Mouse (Mus musculus) megakaryocyte, embryonic 14.5 days (primary cell): ENCODE results near the gene Adgrl2. TPM values are rescaled to one million over a fixed set of nuclear protein-coding genes. Genes with fewer than 3 reads are reported as not detected.

Source experiments
- H3K27me3 ChIP-seq: replicated peaks from 2 replicates; pipeline ENCODE3; 2012; ENCODE audit warnings: inconsistent platforms
- H3K36me3 ChIP-seq: replicated peaks from 2 replicates; pipeline ENCODE3; 2012; ENCODE audit warnings: low read length, inconsistent platforms, mixed read lengths
- H3K4me1 ChIP-seq: 2 replicates; pipeline ENCODE4 v1.6.1; 2012; ENCODE audit warnings: inconsistent platforms
- H3K4me3 ChIP-seq: replicated peaks from 2 replicates; pipeline ENCODE3; 2012; ENCODE audit warnings: moderate library complexity, mild to moderate bottlenecking, inconsistent platforms
- H3K9me3 ChIP-seq: 2 replicates; pipeline ENCODE4 v1.6.1; 2012; ENCODE audit warnings: inconsistent platforms
- FLI1 ChIP-seq: IDR thresholded peaks from 2 replicates; pipeline ENCODE4 v1.6.1; 2012; ENCODE audit warnings: low read length, inconsistent platforms, mixed read lengths
- GATA1 ChIP-seq: IDR thresholded peaks from 3 replicates; pipeline ENCODE4 v1.6.1; 2012; ENCODE audit warnings: mixed read lengths, low read length, inconsistent platforms, borderline replicate concordance
- polyA plus RNA-seq: library from polyadenylated mRNA; stranded (reverse); fragments of >175 nt; gene quantifications from 2 replicates; pipeline ENCODE4 v1.2.3, GENCODE M21; 2012; ENCODE audit warnings: low replicate concordance; ENCODE audit not compliant: insufficient read depth

Gene Adgrl2
- polyA plus RNA-seq, 1 experiment, result 5.4 TPM

DNA sequence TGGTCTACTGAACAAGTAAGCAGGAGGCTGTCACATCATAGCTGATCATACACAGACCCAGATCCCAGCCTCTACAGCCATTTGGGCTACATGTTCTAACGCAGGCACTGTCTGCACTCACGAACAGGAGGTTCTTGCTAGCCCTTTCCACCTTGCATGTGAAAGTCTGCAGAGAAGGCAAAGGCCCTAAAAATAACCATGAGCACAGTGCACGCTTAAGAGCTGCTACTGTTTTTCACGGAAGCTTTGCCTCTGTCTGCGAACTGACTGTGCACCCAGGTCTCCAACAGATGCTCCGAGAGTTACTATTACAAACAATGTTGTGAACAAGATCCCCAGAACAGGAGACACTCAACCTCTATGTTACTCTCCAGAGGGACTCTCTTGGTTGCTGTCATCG, 124.3 kb downstream of the Adgrl2 start:
- TF ChIP-seq FLI1 (no peak), GATA1 (no peak)
- H3K36me3 ChIP-seq, result peaks cover 3% of the 10 kb centered on the region

DNA sequence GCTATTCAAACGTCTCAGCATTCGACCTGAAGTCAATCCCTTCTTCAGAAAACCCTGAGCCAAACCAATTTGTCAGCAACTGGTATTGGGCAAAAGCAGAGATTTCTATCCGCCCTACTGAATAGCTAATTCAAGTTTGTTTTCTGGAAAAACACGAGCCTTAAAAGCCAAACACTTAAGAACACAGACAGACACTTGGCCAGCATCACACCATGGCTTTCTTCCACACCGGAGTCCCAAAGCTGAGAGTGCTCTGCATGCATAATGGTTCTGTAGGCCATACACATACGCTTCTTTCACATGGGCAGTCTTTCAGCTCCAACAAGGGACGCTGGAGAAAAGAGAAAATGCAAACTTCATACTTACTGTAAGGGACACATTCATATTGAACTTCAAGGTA, 125.1 kb downstream of the Adgrl2 start:
- TF ChIP-seq GATA1 (no peak), FLI1 (no peak)
- H3K4me3 ChIP-seq, result no peak overlapping the region

More for the DNA sequence above, 124.3 kb downstream of the Adgrl2 start:
- Histone ChIP-seq H3K9me3 (no peaks in the 10 kb centered on the region), H3K27me3 (no peaks in the 10 kb centered on the region), H3K4me1 (peaks cover 48% of the 10 kb centered on the region), H3K4me3 (no peak overlapping the region)

DNA sequence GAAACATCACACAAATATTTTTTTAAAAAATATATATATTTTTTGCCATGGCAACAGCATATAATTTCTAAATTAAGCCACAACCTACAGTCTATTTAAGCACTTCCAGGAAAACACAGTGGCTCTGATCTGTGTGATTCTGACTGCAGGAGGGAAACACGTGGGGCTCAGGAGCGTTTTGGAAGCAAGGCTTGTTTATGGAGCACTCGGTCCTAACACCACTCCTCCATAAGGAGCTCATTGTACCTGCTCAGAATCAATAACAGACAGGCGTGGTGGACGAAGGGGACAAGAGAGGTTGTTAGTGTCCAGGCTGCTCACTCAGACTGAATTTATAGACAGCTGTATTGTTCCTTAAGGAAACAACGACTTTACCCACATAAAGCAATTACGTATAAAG, 128.5 kb downstream of the Adgrl2 start:
- no peak overlapping the region for H3K4me3 ChIP-seq
- no peaks in the 10 kb centered on the region for H3K9me3 ChIP-seq
- TF ChIP-seq FLI1 (no peak), GATA1 (no peak)
- peaks cover 15% of the 10 kb centered on the region for H3K36me3 ChIP-seq
- peaks cover 34% of the 10 kb centered on the region for H3K4me1 ChIP-seq
- H3K27me3 ChIP-seq, result no peaks in the 10 kb centered on the region

More for the DNA sequence above, 125.1 kb downstream of the Adgrl2 start:
- Histone ChIP-seq H3K36me3 (peaks cover 3% of the 10 kb centered on the region), H3K27me3 (no peaks in the 10 kb centered on the region), H3K9me3 (no peaks in the 10 kb centered on the region), H3K4me1 (peaks cover 48% of the 10 kb centered on the region)

DNA sequence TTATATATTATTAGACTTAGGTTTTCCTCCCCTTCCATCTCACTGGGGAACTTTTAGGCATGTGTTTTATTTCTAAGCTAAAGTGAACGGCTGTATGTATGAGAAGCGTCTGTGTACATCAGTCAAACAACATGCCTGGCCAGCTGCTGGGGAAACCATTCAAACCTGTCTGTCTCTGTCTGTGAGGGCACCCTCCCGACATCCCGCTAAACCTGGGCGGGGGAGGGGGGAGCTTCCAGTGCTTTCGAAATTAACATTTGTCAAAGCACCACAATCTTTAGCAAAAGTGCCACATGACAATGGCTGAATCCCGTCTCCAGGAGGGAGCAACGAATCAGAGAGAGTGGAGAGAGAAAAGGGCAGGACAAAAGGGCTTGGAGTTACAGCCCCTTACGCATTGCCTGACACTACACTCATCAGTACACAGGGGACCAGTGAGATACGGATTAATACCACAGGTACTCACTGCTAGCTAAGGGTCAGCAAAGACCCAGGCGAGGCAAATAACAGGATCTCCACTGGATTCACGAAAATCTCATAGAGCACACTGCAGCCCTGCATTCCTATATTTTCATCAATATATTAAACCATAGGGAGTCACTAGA, 135.9 kb downstream of the Adgrl2 start:
- Histone ChIP-seq H3K27me3 (no peaks in the 10 kb centered on the region), H3K36me3 (peaks cover 21% of the 10 kb centered on the region), H3K4me1 (peaks cover 37% of the 10 kb centered on the region), H3K9me3 (no peaks in the 10 kb centered on the region), H3K4me3 (no peak overlapping the region)
- TF ChIP-seq GATA1 (no peak), FLI1 (no peak)

DNA sequence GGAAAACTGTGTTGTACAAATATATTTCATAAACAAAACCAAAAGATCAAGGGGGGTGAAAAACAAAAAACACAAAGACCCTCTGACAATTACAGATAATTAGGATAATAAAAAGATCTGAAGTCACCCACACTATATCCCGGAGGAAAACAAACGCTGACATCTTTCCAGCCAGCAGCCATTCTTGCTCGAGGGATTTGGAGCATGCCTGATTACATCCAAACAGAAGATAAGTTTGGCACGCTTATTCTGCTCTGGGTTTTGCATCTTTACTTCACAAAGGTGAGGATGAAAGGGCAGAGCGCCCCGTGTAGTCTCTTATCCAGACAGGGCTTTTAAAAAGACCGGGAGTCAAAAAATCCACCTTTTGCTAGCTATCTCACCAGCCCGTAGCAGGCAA, 137.0 kb downstream of the Adgrl2 start:
- Histone ChIP-seq H3K36me3 (peaks cover 14% of the 10 kb centered on the region), H3K27me3 (no peaks in the 10 kb centered on the region), H3K9me3 (no peaks in the 10 kb centered on the region), H3K4me1 (peaks cover 46% of the 10 kb centered on the region), H3K4me3 (no peak overlapping the region)
- no peak for TF ChIP-seq GATA1
- no peak for TF ChIP-seq FLI1

DNA sequence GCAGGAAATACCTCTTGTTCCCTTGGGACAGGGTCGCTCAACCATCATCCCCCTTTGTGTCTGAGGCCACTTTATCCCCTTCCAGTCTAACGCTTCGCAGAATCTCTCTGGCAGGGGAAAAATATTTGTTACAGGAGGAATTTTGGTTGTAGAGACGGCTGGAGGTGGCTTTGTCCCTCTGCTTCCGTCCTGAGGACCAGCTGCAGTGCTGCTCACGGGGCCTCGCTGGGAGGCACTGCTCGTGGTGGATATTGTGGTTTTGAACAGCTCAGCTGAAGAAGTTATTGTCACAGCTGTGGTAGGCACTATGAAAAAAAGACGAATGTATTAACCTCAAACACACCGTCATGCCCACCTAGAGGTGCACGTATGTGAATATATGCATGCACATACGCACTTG, 137.8 kb downstream of the Adgrl2 start:
- Histone ChIP-seq H3K4me1 (peaks cover 53% of the 10 kb centered on the region), H3K9me3 (no peaks in the 10 kb centered on the region), H3K36me3 (peaks cover 9% of the 10 kb centered on the region), H3K27me3 (no peaks in the 10 kb centered on the region), H3K4me3 (peak overlapping the region; percentile 81)
- TF ChIP-seq GATA1, result no peak
- no peak for TF ChIP-seq FLI1

DNA sequence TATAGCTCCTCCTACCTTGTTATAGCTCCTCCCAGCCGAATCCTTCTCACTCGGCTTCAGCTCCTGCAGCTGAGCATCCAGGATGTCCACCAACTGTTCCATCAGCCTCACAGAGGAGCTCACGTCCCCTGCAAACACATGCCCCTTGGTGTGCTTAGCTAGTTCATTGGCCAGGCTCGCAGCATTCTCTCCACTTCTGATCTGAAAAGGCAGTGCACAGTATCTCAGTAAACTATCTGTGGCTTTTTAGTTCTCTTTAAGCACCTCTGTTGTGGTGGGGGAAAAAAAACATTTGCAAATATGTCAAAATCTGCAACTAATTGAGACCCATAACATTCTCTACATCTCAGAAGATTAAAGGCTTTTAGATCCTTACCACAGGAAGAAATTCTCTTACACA, 139.5 kb downstream of the Adgrl2 start:
- peaks cover 53% of the 10 kb centered on the region for H3K4me1 ChIP-seq
- peaks cover 18% of the 10 kb centered on the region for H3K36me3 ChIP-seq
- no peaks in the 10 kb centered on the region for H3K27me3 ChIP-seq
- H3K9me3 ChIP-seq, result no peaks in the 10 kb centered on the region
- TF ChIP-seq GATA1, result no peak
- TF ChIP-seq FLI1, result no peak
- H3K4me3 ChIP-seq, result no peak overlapping the region

DNA sequence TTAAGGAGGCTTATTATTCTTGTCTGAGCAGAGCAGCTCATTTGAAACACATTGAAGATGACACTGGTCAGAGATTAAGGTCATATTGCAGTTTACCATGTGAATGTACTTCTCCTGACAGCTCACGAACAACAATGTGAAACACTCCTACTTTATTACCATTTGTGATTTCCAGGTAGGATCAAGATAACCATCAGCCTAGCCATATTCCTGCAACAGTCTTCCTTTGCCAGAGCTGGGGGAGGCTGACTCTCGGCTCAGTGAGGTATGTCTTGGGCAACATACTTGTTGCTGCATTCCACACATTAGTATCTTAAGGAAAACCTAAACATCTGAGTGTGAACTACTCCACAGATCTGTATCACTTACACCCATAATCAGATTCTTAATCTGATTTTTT, 142.0 kb downstream of the Adgrl2 start:
- Histone ChIP-seq H3K27me3 (no peaks in the 10 kb centered on the region), H3K4me1 (peaks cover 65% of the 10 kb centered on the region), H3K36me3 (peaks cover 18% of the 10 kb centered on the region), H3K4me3 (no peak overlapping the region), H3K9me3 (no peaks in the 10 kb centered on the region)
- no peak for TF ChIP-seq FLI1
- TF ChIP-seq GATA1, result no peak

DNA sequence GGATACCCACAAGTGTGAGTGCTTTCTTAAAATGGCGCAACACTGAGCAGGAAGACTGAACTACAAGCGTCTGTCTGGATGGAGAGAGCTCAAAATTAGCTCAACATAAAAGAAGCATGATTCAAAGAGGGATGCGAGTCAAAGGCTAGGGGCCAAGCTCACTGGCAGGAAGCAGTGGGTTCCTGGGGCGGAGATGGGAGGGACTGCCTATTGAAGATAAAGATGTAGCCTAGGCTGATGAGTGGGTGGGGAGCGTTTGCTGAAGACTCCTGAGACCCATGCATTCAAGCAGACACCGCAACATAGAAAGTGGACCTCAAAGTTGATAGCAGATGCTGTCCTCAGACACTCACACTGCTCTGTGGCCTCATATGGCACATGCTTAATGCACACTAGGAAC, 146.2 kb downstream of the Adgrl2 start:
- no peak for TF ChIP-seq FLI1
- TF ChIP-seq GATA1, result no peak
- Histone ChIP-seq H3K36me3 (peaks cover 9% of the 10 kb centered on the region), H3K4me3 (peak overlapping the region; percentile 81), H3K4me1 (peaks cover 63% of the 10 kb centered on the region), H3K27me3 (no peaks in the 10 kb centered on the region), H3K9me3 (no peaks in the 10 kb centered on the region)

DNA sequence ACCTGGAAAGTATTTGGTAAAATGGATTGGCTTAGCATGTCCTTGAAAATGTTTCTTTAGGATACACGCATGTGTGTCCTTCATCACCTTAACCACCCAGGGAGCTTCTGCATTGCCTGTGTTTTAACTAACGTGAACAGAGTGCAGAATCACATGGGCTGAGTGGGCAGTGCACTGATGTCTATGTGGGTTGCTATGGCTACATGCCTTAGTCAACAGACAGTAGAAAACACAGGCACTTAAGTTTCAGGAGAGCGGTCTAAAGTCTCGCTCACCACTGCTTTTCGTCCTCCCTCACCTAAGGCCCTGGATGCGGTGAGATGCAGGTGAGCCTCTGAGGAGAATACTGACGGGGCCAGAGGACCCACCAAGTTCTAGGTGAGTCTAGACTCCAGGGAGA, 147.8 kb downstream of the Adgrl2 start:
- Histone ChIP-seq H3K27me3 (no peaks in the 10 kb centered on the region), H3K36me3 (peaks cover 21% of the 10 kb centered on the region), H3K4me1 (peaks cover 53% of the 10 kb centered on the region), H3K4me3 (peak overlapping the region; percentile 46), H3K9me3 (no peaks in the 10 kb centered on the region)
- no peak for TF ChIP-seq FLI1
- TF ChIP-seq GATA1, result no peak
